Mouse (Mus musculus): ENCODE results near the gene Capn15.
A peak's percentile ranks its signal among the peaks of the same experiment; 100 is the strongest.

Capn15 gene

GRCm38 (mm10) chr17:25985306-25986294 lies at the start of gene Capn15:
Gene Capn15, minus strand, starts transcription at chr17:25985796.
- no peaks in the 10 kb centered on the region for H3K9me3 ChIP-seq (ENCODE audit: low read length)
- no peak for TF ChIP-seq CTCF (conservative IDR thresholded peaks at IDR 0.05; ENCODE audit: low read length)
- no peak for TF ChIP-seq NANOG (IDR thresholded peaks at IDR 0.05; ENCODE audit: borderline replicate concordance, low read length)
- no peak for TF ChIP-seq POU5F1 (IDR thresholded peaks at IDR 0.05; ENCODE audit: borderline replicate concordance, low read length)
- peaks cover 19% of the 10 kb centered on the region for H3K36me3 ChIP-seq (ENCODE audit: insufficient read depth, low read length)
- H3K27me3 ChIP-seq (ENCODE audit: insufficient read depth, low read length): no peaks in the 10 kb centered on the region
- peak within 1 kb of the TSS; percentile 93 for H3K4me3 ChIP-seq (replicated peaks; ENCODE audit: low read length)
- H3K4me1 ChIP-seq (replicated peaks; ENCODE audit: low read depth, low read length): peaks cover 39% of the 10 kb centered on the region

GRCm38 (mm10) chr17:26032037-26032436 lies 46.4 kb upstream of the Capn15 start:
- H3K36me3 ChIP-seq (ENCODE audit: insufficient read depth, low read length): peaks cover 26% of the 10 kb centered on the region
- H3K4me1 ChIP-seq (replicated peaks; ENCODE audit: low read depth, low read length): peaks cover 28% of the 10 kb centered on the region
- no peaks in the 10 kb centered on the region for H3K27me3 ChIP-seq (ENCODE audit: insufficient read depth, low read length)
- no peaks in the 10 kb centered on the region for H3K9me3 ChIP-seq (ENCODE audit: low read length)
- no peak overlapping the region for H3K4me3 ChIP-seq (replicated peaks; ENCODE audit: low read length)
- TF ChIP-seq CTCF (conservative IDR thresholded peaks at IDR 0.05; ENCODE audit: low read length) (no peak), NANOG (IDR thresholded peaks at IDR 0.05; ENCODE audit: borderline replicate concordance, low read length) (no peak), POU5F1 (IDR thresholded peaks at IDR 0.05; ENCODE audit: borderline replicate concordance, low read length) (no peak)

- H3K4me1 ChIP-seq (replicated peaks; ENCODE audit: low read depth, low read length): peaks cover 23% of the 10 kb centered on the region
- no peaks in the 10 kb centered on the region for H3K9me3 ChIP-seq (ENCODE audit: low read length)
- H3K27me3 ChIP-seq (ENCODE audit: insufficient read depth, low read length): no peaks in the 10 kb centered on the region
- TF ChIP-seq NANOG (IDR thresholded peaks at IDR 0.05; ENCODE audit: borderline replicate concordance, low read length): no peak
- TF ChIP-seq CTCF (conservative IDR thresholded peaks at IDR 0.05; ENCODE audit: low read length): no peak
- no peak for TF ChIP-seq POU5F1 (IDR thresholded peaks at IDR 0.05; ENCODE audit: borderline replicate concordance, low read length)
- H3K36me3 ChIP-seq (ENCODE audit: insufficient read depth, low read length): peaks cover 26% of the 10 kb centered on the region
- no peak overlapping the region for H3K4me3 ChIP-seq (replicated peaks; ENCODE audit: low read length)
Observed at GRCm38 (mm10) chr17:26031583-26031982, 46.0 kb upstream of the Capn15 start.

GRCm38 (mm10) chr17:26028261-26028660 lies 42.7 kb upstream of the Capn15 start:
- peaks cover 15% of the 10 kb centered on the region for H3K4me1 ChIP-seq (replicated peaks; ENCODE audit: low read depth, low read length)
- H3K27me3 ChIP-seq (ENCODE audit: insufficient read depth, low read length): no peaks in the 10 kb centered on the region
- no peaks in the 10 kb centered on the region for H3K9me3 ChIP-seq (ENCODE audit: low read length)
- H3K36me3 ChIP-seq (ENCODE audit: insufficient read depth, low read length): peaks cover 15% of the 10 kb centered on the region; the same call in 1 of the 2 replicates
- no peak overlapping the region for H3K4me3 ChIP-seq (replicated peaks; ENCODE audit: low read length)
- no peak for TF ChIP-seq CTCF (conservative IDR thresholded peaks at IDR 0.05; ENCODE audit: low read length)

GRCm38 (mm10) chr17:26024674-26025073 lies 39.1 kb upstream of the Capn15 start:
- Histone ChIP-seq H3K9me3 (ENCODE audit: low read length) (no peaks in the 10 kb centered on the region), H3K36me3 (ENCODE audit: insufficient read depth, low read length) (peaks cover 18% of the 10 kb centered on the region), H3K27me3 (ENCODE audit: insufficient read depth, low read length) (no peaks in the 10 kb centered on the region), H3K4me1 (replicated peaks; ENCODE audit: low read depth, low read length) (peaks cover 11% of the 10 kb centered on the region), H3K4me3 (replicated peaks; ENCODE audit: low read length) (no peak overlapping the region)
- no peak for TF ChIP-seq POU5F1 (IDR thresholded peaks at IDR 0.05; ENCODE audit: borderline replicate concordance, low read length)
- TF ChIP-seq NANOG (IDR thresholded peaks at IDR 0.05; ENCODE audit: borderline replicate concordance, low read length): no peak
- TF ChIP-seq CTCF (conservative IDR thresholded peaks at IDR 0.05; ENCODE audit: low read length): no peak

GRCm38 (mm10) chr17:26023966-26024365 lies 38.4 kb upstream of the Capn15 start:
- Histone ChIP-seq H3K36me3 (ENCODE audit: insufficient read depth, low read length) (peaks cover 18% of the 10 kb centered on the region), H3K4me3 (replicated peaks; ENCODE audit: low read length) (no peak overlapping the region), H3K9me3 (ENCODE audit: low read length) (no peaks in the 10 kb centered on the region), H3K4me1 (replicated peaks; ENCODE audit: low read depth, low read length) (peaks cover 6% of the 10 kb centered on the region), H3K27me3 (ENCODE audit: insufficient read depth, low read length) (no peaks in the 10 kb centered on the region)
- TF ChIP-seq CTCF (conservative IDR thresholded peaks at IDR 0.05; ENCODE audit: low read length) (no peak), POU5F1 (IDR thresholded peaks at IDR 0.05; ENCODE audit: borderline replicate concordance, low read length) (no peak), NANOG (IDR thresholded peaks at IDR 0.05; ENCODE audit: borderline replicate concordance, low read length) (no peak)

GRCm38 (mm10) chr17:26023181-26023580 lies 37.6 kb upstream of the Capn15 start:
- H3K27me3 ChIP-seq (ENCODE audit: insufficient read depth, low read length): no peaks in the 10 kb centered on the region
- H3K36me3 ChIP-seq (ENCODE audit: insufficient read depth, low read length): peaks cover 18% of the 10 kb centered on the region

GRCm38 (mm10) chr17:26021728-26022341 lies 36.2 kb upstream of the Capn15 start:
- no peak for TF ChIP-seq POU5F1 (IDR thresholded peaks at IDR 0.05; ENCODE audit: borderline replicate concordance, low read length)
- TF ChIP-seq CTCF (conservative IDR thresholded peaks at IDR 0.05; ENCODE audit: low read length): no peak
- TF ChIP-seq NANOG (IDR thresholded peaks at IDR 0.05; ENCODE audit: borderline replicate concordance, low read length): no peak
- no peak overlapping the region for H3K4me3 ChIP-seq (replicated peaks; ENCODE audit: low read length)
- no peaks in the 10 kb centered on the region for H3K9me3 ChIP-seq (ENCODE audit: low read length)
- H3K4me1 ChIP-seq (replicated peaks; ENCODE audit: low read depth, low read length): no peaks in the 10 kb centered on the region
- no peaks in the 10 kb centered on the region for H3K27me3 ChIP-seq (ENCODE audit: insufficient read depth, low read length)
- peaks cover 18% of the 10 kb centered on the region for H3K36me3 ChIP-seq (ENCODE audit: insufficient read depth, low read length)

More at GRCm38 (mm10) chr17:26023181-26023580, 37.6 kb upstream of the Capn15 start:
- no peak for TF ChIP-seq NANOG (IDR thresholded peaks at IDR 0.05; ENCODE audit: borderline replicate concordance, low read length)
- TF ChIP-seq POU5F1 (IDR thresholded peaks at IDR 0.05; ENCODE audit: borderline replicate concordance, low read length): no peak
- no peak for TF ChIP-seq CTCF (conservative IDR thresholded peaks at IDR 0.05; ENCODE audit: low read length)
- H3K4me3 ChIP-seq (replicated peaks; ENCODE audit: low read length): no peak overlapping the region
- H3K9me3 ChIP-seq (ENCODE audit: low read length): no peaks in the 10 kb centered on the region
- H3K4me1 ChIP-seq (replicated peaks; ENCODE audit: low read depth, low read length): peaks cover 4% of the 10 kb centered on the region

All from E14TG2a.4 (cell line).